Mouse (Mus musculus) CH12.LX (cell line): ENCODE measurements around the gene Manbal. TPM values are rescaled to one million over a fixed set of nuclear protein-coding genes. Genes with fewer than 3 reads are reported as not detected.

Experiments
- DNase-seq: peaks from one replicate; pipeline ENCODE4 v3.0.0-alpha.2; 2013; ENCODE audit errors: extremely low read depth
- H3K27ac ChIP-seq: 2 replicates; pipeline ENCODE4 v1.5.1; 2012; ENCODE audit warnings: low read depth, mild to moderate bottlenecking, control low read depth, moderate library complexity; ENCODE audit not compliant: insufficient read depth
- H3K27me3 ChIP-seq: replicated peaks from 2 replicates; pipeline ENCODE3; 2012; ENCODE audit warnings: inconsistent platforms
- H3K36me3 ChIP-seq, 2 experiments: replicated peaks in 1 of 2; 2 replicates each; pipeline versions ENCODE3 to v1.6.1; 2012; ENCODE audit warnings: inconsistent platforms in 1 of 2, low read length in 1 of 2, mild to moderate bottlenecking in 1 of 2, mixed read lengths in 1 of 2, moderate library complexity in 1 of 2; ENCODE audit not compliant: control insufficient read depth in 1 of 2, insufficient read depth in 1 of 2
- H3K4me1 ChIP-seq, 2 experiments: 2 replicates each; pipeline ENCODE4 v1.6.1; 2012; ENCODE audit warnings: inconsistent platforms in 1 of 2, moderate library complexity in 1 of 2; ENCODE audit not compliant: insufficient read depth in 2 of 2, control insufficient read depth in 1 of 2
- H3K4me2 ChIP-seq: 2 replicates; pipeline ENCODE4 v1.6.1; 2012; ENCODE audit warnings: low read depth, mild to moderate bottlenecking, control low read depth; ENCODE audit not compliant: poor library complexity, insufficient read depth, severe bottlenecking
- H3K4me3 ChIP-seq, 3 experiments: fragments of 150-350 bp in 1 of 3; sonication (generic) in 1 of 3; replicated peaks in 1 of 3; 2 replicates each; pipeline versions ENCODE3 to v1.5.1; 2011 to 2012; ENCODE audit warnings: low read depth in 2 of 3, low read length in 2 of 3, mild to moderate bottlenecking in 2 of 3, moderate library complexity in 2 of 3, control low read depth in 1 of 3, improper control_type of control experiment in 1 of 3, inconsistent platforms in 1 of 3, mixed read lengths in 1 of 3; ENCODE audit not compliant: poor library complexity in 1 of 3
- H3K79me2 ChIP-seq: replicated peaks from 2 replicates; pipeline ENCODE4 v1.6.1; 2012; ENCODE audit warnings: mild to moderate bottlenecking, moderate library complexity; ENCODE audit not compliant: control insufficient read depth, poor library complexity, insufficient read depth, severe bottlenecking; ENCODE audit errors: extremely low read depth
- H3K9ac ChIP-seq: 2 replicates; pipeline ENCODE4 v1.6.1; 2012; ENCODE audit warnings: low read depth, mild to moderate bottlenecking, control low read depth, moderate library complexity; ENCODE audit not compliant: insufficient read depth
- H3K9me3 ChIP-seq: replicated peaks from 2 replicates; pipeline ENCODE3; 2012; ENCODE audit warnings: low read length, inconsistent platforms, mixed read lengths
- CHD1 ChIP-seq: IDR thresholded peaks from 2 replicates; pipeline ENCODE4 v1.6.1; 2012; ENCODE audit warnings: low read depth, low read length, improper control_type of control experiment, inconsistent platforms
- EP300 ChIP-seq: IDR thresholded peaks from 2 replicates; pipeline ENCODE4 v1.6.1; 2011; ENCODE audit warnings: low read length, improper control_type of control experiment
- ETS1 ChIP-seq: conservative IDR thresholded peaks from 2 replicates; pipeline ENCODE4 v1.6.1; 2012; ENCODE audit warnings: low read depth, mild to moderate bottlenecking, inconsistent platforms, low read length, improper control_type of control experiment, moderate library complexity
- GABPA ChIP-seq: IDR thresholded peaks from 2 replicates; pipeline ENCODE4 v1.6.1; 2012; ENCODE audit warnings: low read depth, low read length, improper control_type of control experiment, inconsistent platforms; ENCODE audit not compliant: insufficient replicate concordance
- JUN ChIP-seq: IDR thresholded peaks from 2 replicates; pipeline ENCODE4 v1.6.1; 2011; ENCODE audit warnings: low read depth, mild to moderate bottlenecking, low read length, improper control_type of control experiment, moderate library complexity; ENCODE audit not compliant: insufficient read depth
- KAT2A ChIP-seq: IDR thresholded peaks from 2 replicates; pipeline ENCODE4 v1.6.1; 2012; ENCODE audit warnings: low read length, improper control_type of control experiment, inconsistent platforms; ENCODE audit not compliant: insufficient replicate concordance
- MAX ChIP-seq: IDR thresholded peaks from 2 replicates; pipeline ENCODE4 v1.6.1; 2011; ENCODE audit warnings: low read length, improper control_type of control experiment
- MAZ ChIP-seq: IDR thresholded peaks from 2 replicates; pipeline ENCODE4 v1.6.1; 2012; ENCODE audit warnings: low read depth, mild to moderate bottlenecking, inconsistent platforms, low read length, improper control_type of control experiment, moderate library complexity
- MYC ChIP-seq: IDR thresholded peaks from 2 replicates; pipeline ENCODE4 v1.6.1; 2011; ENCODE audit warnings: low read depth, mild to moderate bottlenecking, improper control_type of control experiment, low read length
- NELFE ChIP-seq: IDR thresholded peaks from 2 replicates; pipeline ENCODE4 v1.6.1; 2011; ENCODE audit warnings: low read depth, low read length, improper control_type of control experiment
- PAX5 ChIP-seq: IDR thresholded peaks from 2 replicates; pipeline ENCODE4 v1.6.1; 2012; ENCODE audit warnings: low read length, inconsistent platforms, mixed read lengths
- POLR2A ChIP-seq: IDR thresholded peaks from 2 replicates; pipeline ENCODE4 v1.6.1; 2011; ENCODE audit warnings: low read depth, mild to moderate bottlenecking, improper control_type of control experiment, low read length
- POLR2AphosphoS2 ChIP-seq: IDR thresholded peaks from 2 replicates; pipeline ENCODE4 v1.6.1; 2011; ENCODE audit warnings: low read depth, low read length, improper control_type of control experiment
- TCF12 ChIP-seq: IDR thresholded peaks from 2 replicates; pipeline ENCODE4 v1.6.1; 2014; ENCODE audit warnings: low read depth, mild to moderate bottlenecking, inconsistent platforms, low read length, improper control_type of control experiment
- USF2 ChIP-seq: conservative IDR thresholded peaks from 2 replicates; pipeline ENCODE4 v1.6.1; 2011; ENCODE audit warnings: low read depth, low read length, improper control_type of control experiment
- ZC3H11A ChIP-seq: IDR thresholded peaks from 2 replicates; pipeline ENCODE4 v1.6.1; 2012; ENCODE audit warnings: low read depth, mild to moderate bottlenecking, inconsistent platforms, low read length, improper control_type of control experiment
- ZMIZ1 ChIP-seq: IDR thresholded peaks from 2 replicates; pipeline ENCODE4 v1.6.1; 2012; ENCODE audit warnings: low read depth, mild to moderate bottlenecking, inconsistent platforms, low read length, improper control_type of control experiment
- ZNF384 ChIP-seq: IDR thresholded peaks from 2 replicates; pipeline ENCODE4 v1.6.1; 2012; ENCODE audit warnings: low read depth, low read length, improper control_type of control experiment, inconsistent platforms
- dilution Hi-C: fragments of 300-500 bp; cut with MboI; formaldehyde crosslinking; loops from 2 replicates; pipeline ENCODE4 v1.14.3; 2020; ENCODE audit warnings: low sequenced_read_pairs; ENCODE audit not compliant: extremely low pct_unique_long_range_greater_than_20kb, extremely low pct_ligation_motif_present
- in situ Hi-C: fragments of 300-500 bp; cut with MboI; formaldehyde crosslinking; loops from 3 replicates; pipeline ENCODE4 v1.14.3; 2019; ENCODE audit warnings: low sequenced_read_pairs, low pct_ligation_motif_present, low pct_unique_long_range_greater_than_20kb, mixed read lengths
- polyA plus RNA-seq: library from polyadenylated mRNA; unstranded; fragments of >175 nt; gene quantifications from 2 replicates; pipeline ENCODE4 v1.2.1, GENCODE M21; 2012; ENCODE audit warnings: low read depth; ENCODE audit not compliant: insufficient read length
- total RNA-seq, 2 experiments: library from RNA; depleted of rRNA; stranded (reverse); fragments of 300-350 nt in 1 of 2; fragments of >200 nt in 1 of 2; gene quantifications; 2 replicates each; pipeline ENCODE4 v1.2.3; 2012 to 2014

Gene Manbal
- total and polyA plus RNA-seq, 3 experiments, result 13.7 to 29.4 (median 17.0) TPM

DNA sequence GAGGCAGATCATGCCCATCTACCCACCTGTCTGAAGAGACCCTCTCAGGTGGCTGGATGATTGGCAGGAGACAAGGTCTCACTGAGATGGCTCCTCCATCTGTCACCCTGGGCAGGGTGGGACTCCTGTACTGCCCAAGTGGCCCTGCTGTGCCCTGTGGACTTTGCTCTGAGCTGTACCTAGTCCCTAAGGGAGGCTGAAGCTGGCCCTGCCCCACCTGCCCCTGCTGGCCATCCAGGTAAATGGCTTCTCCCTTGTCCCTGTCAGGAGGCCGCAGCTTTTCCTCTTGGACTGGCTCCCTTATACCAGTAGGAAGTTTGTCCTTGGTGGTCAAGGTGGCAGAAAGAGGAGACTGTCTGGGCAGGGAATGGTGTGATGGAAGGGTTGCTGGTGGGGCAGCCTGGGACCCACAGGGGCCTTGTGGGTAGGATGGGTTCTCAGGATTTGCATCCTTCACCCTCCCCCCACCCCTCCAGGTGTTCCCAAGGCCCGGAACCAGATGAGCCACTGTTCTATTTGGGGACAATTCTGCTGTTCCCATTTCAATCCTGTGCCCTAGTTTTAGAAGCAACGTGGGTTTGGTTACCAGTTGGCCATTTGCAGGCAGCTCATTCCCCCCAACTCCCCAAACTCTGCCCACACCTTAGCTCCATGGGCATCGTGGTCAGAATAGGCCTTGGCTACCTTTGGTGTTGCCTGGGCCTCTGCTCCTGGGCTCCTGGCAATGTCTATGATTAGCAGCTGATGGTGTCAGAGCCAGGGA lies 63.5 kb downstream of the Manbal start:
- Histone ChIP-seq H3K79me2 (no peaks in the 10 kb centered on the region), H3K4me2 (no peak overlapping the region), H3K4me3 (no peak overlapping the region), H3K9ac (no peak overlapping the region), H3K9me3 (no peaks in the 10 kb centered on the region), H3K27ac (no peak overlapping the region), H3K4me1 (peaks cover 13 to 41% of the 10 kb centered on the region in 2 experiments), H3K36me3 (no peaks in the 10 kb centered on the region), H3K27me3 (peaks cover 99% of the 10 kb centered on the region)
- in situ Hi-C loops, result no loop called here
- dilution Hi-C loops, result no loop called here
- DNase-seq, result no peak
- TF ChIP-seq MAZ (no peak), JUN (no peak), NELFE (no peak)

DNA sequence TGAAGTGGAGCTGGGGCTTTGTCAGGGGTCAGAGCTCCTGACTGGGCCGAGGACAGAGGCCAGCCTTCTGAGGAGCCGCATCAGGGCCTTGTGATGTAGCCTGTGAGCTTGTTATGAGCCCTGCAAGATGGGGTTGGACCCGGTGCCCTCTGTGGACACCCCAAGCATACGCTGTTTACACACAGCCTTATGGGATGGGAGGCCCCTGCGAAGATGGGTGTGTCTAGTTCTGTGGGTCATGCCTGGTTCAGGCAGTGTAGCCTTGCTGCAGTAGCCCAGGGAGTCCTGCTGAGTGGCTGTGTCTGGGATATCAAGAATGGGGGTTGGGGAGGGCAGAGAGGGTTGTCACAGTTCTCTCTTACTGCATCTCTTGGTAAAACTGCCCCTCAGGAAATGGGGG lies 64.5 kb downstream of the Manbal start:
- Histone ChIP-seq H3K4me1 (peaks cover 13 to 41% of the 10 kb centered on the region in 2 experiments), H3K9ac (no peak overlapping the region), H3K27ac (no peak overlapping the region), H3K4me2 (no peak overlapping the region)
- no peak for TF ChIP-seq ZNF384
- TF ChIP-seq JUN, result no peak
- TF ChIP-seq GABPA, result no peak
- TF ChIP-seq KAT2A, result no peak
- TF ChIP-seq, all 38 proteins: peak for 0
- H3K79me2 ChIP-seq, result no peaks in the 10 kb centered on the region
- no peak overlapping the region for H3K4me3 ChIP-seq
- H3K27me3 ChIP-seq, result peaks cover 97% of the 10 kb centered on the region
- dilution Hi-C loops (no loop called here), in situ Hi-C loops (no loop called here)
- no peaks in the 10 kb centered on the region for H3K36me3 ChIP-seq
- no peaks in the 10 kb centered on the region for H3K9me3 ChIP-seq
- DNase-seq, result no peak

DNA sequence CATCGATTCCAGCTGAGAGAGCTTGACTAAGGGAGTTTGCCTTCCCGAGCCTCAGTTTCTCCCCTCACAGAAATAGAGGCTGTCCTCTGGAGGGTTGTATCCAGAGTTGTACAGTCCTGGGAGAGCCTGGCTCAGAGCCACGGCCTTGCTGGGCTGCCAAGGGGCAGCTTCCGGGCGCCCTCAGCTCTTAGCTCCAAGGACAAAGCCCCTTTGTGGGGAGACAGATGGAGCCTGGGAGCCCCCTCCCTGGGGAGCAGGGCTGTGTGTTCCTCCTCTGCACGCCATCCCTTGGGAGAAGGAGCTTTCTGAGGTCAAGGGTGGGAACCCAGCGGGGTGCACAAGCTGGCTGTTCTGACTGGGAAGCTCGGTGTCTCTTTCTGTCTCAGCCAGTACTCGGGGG lies 65.1 kb downstream of the Manbal start:
- in situ Hi-C loops, result no loop called here
- DNase-seq, result no peak
- peaks cover 96% of the 10 kb centered on the region for H3K27me3 ChIP-seq
- H3K4me1 ChIP-seq, result peaks cover 13 to 37% of the 10 kb centered on the region in 2 experiments
- no peak overlapping the region for H3K4me2 ChIP-seq
- no peaks in the 10 kb centered on the region for H3K9me3 ChIP-seq
- H3K4me3 ChIP-seq, result no peak overlapping the region
- no peaks in the 10 kb centered on the region for H3K36me3 ChIP-seq
- dilution Hi-C loops, result no loop called here
- H3K9ac ChIP-seq, result no peak overlapping the region
- no peaks in the 10 kb centered on the region for H3K79me2 ChIP-seq
- TF ChIP-seq EP300, result no peak
- TF ChIP-seq MAZ, result no peak
- TF ChIP-seq CHD1, result no peak
- no peak for TF ChIP-seq POLR2A
- no peak for TF ChIP-seq POLR2AphosphoS2
- no peak for TF ChIP-seq ETS1
- no peak for TF ChIP-seq MYC
- no peak for TF ChIP-seq USF2
- no peak for TF ChIP-seq KAT2A
- no peak for TF ChIP-seq TCF12
- no peak for TF ChIP-seq PAX5
- TF ChIP-seq MAX, result no peak
- TF ChIP-seq ZC3H11A, result no peak
- TF ChIP-seq ZMIZ1, result no peak
- no peak overlapping the region for H3K27ac ChIP-seq
